Mouse (Mus musculus): ENCODE results near the gene Unc13d. TPM values are rescaled to one million over a fixed set of nuclear protein-coding genes. Genes with fewer than 3 reads are reported as not detected.
"Not testable (repeated sequence)": the region's sequence is repeated elsewhere in the genome, so short reads cannot be mapped to it uniquely, and the experiment has no call there.

The Unc13d gene
- polyA plus RNA-seq (2015; fragmentation: Nextera tagmentation; extraction: Ambion mirVana): 1.1 and 1.2 TPM in 2 replicates

DNA sequence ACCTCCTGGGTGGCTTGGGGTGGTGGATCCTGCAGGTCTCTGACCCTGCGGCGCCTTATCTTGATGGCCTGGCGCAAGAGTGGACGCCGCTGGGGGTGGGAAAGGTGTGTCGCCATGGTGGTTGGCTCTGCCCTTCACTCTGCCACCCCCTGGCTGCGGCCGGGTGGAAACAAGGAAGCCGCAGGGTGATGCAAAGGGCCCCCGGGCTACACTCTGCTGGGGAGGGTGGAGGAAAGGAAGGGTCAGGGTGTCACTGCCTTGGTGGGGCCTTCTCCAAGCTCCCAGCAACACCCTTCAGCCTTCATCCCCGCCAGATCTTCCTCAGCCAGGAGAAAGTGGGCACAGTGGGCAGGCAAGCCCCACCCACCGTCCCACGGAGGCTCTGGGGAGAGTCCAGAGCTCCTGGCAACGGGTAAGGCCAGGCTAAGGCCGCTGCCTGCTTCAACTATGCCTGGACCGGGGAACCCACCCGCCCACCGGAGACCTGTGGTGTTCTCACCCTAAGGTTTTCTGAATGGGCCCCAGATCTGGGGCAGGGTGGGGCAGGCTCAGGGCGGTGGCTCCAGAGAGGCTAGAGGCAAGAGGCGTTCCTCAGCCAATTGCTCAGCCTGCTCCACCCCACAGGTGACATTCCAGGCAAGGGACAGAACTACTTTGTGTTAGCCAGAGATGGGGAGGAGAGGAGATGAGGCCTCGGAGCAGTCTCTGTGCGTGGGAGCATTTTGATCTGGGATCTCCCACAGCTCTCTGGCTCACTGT, at the start of gene Unc13d:
TSS of gene Unc13d (minus strand) at position 516 of the 759 bp plus-strand sequence.
- no peaks in the 10 kb centered on the region for H3K27me3 ChIP-seq (replicated peaks; ENCODE audit: control insufficient read depth, insufficient read depth, low read length)
- peaks cover 36% of the 10 kb centered on the region for H3K36me3 ChIP-seq (ENCODE audit: control insufficient read depth, insufficient read depth)
- peak; percentile 66 for TF ChIP-seq CTCF (IDR thresholded peaks at IDR 0.05; ENCODE audit: low read depth)
- peaks cover 4% of the 10 kb centered on the region; the same call in 1 of the 2 replicates for H3K4me1 ChIP-seq (replicated peaks; ENCODE audit: control insufficient read depth, insufficient read depth, low read length)
- no peaks in the 10 kb centered on the region for H3K9me3 ChIP-seq (ENCODE audit: control insufficient read depth)
- peak; percentile 69 for ATAC-seq
- 29% methylated on average over 22 of the region's 22 CpGs for WGBS
- peak within 1 kb of the TSS; percentile 40; the same call in 1 of the 2 replicates for H3K9ac ChIP-seq (ENCODE audit: low read depth, low read length)
- peak within 1 kb of the TSS; percentile 62 for H3K27ac ChIP-seq (ENCODE audit: low read depth, low read length)
- H3K4me3 ChIP-seq (ENCODE audit: low read depth, low read length): peak within 1 kb of the TSS; percentile 29
- H3K4me2 ChIP-seq (replicated peaks; ENCODE audit: low read depth): peak within 1 kb of the TSS; percentile 64

DNA sequence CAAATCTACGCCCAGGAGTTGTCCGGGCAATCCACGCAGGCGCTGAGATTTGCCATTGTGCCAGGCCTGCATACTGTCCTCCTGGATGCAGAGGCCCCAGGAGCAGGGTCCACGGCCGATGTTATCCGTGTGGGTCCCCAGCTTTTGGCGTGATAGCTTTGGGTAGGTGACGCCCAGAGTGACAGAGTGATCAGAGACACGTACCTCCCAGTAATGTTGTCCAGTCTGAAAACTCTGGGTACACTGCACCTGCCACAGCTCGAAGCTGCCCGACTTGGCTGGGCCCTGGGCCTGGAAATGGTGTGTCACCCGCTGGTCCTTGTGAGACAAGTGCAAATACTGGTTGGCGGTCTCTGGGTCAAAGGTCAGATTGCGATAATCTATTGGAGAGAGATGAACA, 48.5 kb upstream of the Unc13d start:
- Histone ChIP-seq H3K36me3 (ENCODE audit: control insufficient read depth, insufficient read depth) (peaks cover 54% of the 10 kb centered on the region), H3K27ac (ENCODE audit: low read depth, low read length) (no peak overlapping the region), H3K4me1 (replicated peaks; ENCODE audit: control insufficient read depth, insufficient read depth, low read length) (peaks cover 8% of the 10 kb centered on the region), H3K9me3 (ENCODE audit: control insufficient read depth) (no peaks in the 10 kb centered on the region), H3K9ac (ENCODE audit: low read depth, low read length) (no peak overlapping the region), H3K4me3 (ENCODE audit: low read depth, low read length) (no peak overlapping the region), H3K27me3 (replicated peaks; ENCODE audit: control insufficient read depth, insufficient read depth, low read length) (no peaks in the 10 kb centered on the region), H3K4me2 (replicated peaks; ENCODE audit: low read depth) (no peak overlapping the region)
- no peak for TF ChIP-seq CTCF (IDR thresholded peaks at IDR 0.05; ENCODE audit: low read depth)
- WGBS: 92% methylated on average over 15 of the region's 15 CpGs
- ATAC-seq: no peak

- WGBS: 89% methylated on average over 8 of the region's 8 CpGs
- not testable (repeated sequence) for H3K4me2 ChIP-seq (replicated peaks; ENCODE audit: low read depth); H3K9ac ChIP-seq (ENCODE audit: low read depth, low read length)
Observed at GRCm38 (mm10) chr11:116121731-116122245, 44.0 kb upstream of the Unc13d start.

DNA sequence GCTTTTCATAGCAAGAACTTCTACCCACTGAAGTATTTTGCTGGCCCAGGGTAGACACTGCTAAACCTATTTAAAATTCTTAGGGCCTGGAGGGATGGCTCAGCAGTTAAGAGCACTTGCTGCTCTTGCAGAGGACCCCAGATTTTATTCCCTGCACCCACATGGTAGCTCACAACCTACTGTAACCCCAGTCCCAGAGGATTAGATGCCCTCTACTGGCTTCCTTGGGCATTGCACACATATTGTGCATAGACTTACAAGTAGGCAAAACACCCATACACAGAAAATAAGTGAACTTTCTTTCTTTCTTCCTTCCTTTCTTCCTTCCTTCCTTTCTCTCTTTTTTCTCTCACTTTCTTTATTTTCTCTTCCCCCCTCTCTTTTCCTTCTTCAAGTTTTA, 40.1 kb upstream of the Unc13d start:
- H3K4me2 ChIP-seq (replicated peaks; ENCODE audit: low read depth): no peak overlapping the region
- TF ChIP-seq CTCF (IDR thresholded peaks at IDR 0.05; ENCODE audit: low read depth): peak; percentile 57
- H3K4me1 ChIP-seq (replicated peaks; ENCODE audit: control insufficient read depth, insufficient read depth, low read length): no peaks in the 10 kb centered on the region
- peaks cover 17% of the 10 kb centered on the region for H3K36me3 ChIP-seq (ENCODE audit: control insufficient read depth, insufficient read depth)
- ATAC-seq: no peak
- H3K27me3 ChIP-seq (replicated peaks; ENCODE audit: control insufficient read depth, insufficient read depth, low read length): no peaks in the 10 kb centered on the region
- no peak overlapping the region for H3K4me3 ChIP-seq (ENCODE audit: low read depth, low read length)
- H3K27ac ChIP-seq (ENCODE audit: low read depth, low read length): no peak overlapping the region
- H3K9ac ChIP-seq (ENCODE audit: low read depth, low read length): no peak overlapping the region
- no peaks in the 10 kb centered on the region for H3K9me3 ChIP-seq (ENCODE audit: control insufficient read depth)

More at GRCm38 (mm10) chr11:116121731-116122245, 44.0 kb upstream of the Unc13d start:
- H3K4me3 ChIP-seq (ENCODE audit: low read depth, low read length); H3K27ac ChIP-seq (ENCODE audit: low read depth, low read length); ATAC-seq; H3K4me1 ChIP-seq (replicated peaks; ENCODE audit: control insufficient read depth, insufficient read depth, low read length); H3K9me3 ChIP-seq (ENCODE audit: control insufficient read depth); H3K27me3 ChIP-seq (replicated peaks; ENCODE audit: control insufficient read depth, insufficient read depth, low read length): not testable (repeated sequence)
- peaks cover 52% of the 10 kb centered on the region for H3K36me3 ChIP-seq (ENCODE audit: control insufficient read depth, insufficient read depth)

GRCm38 (mm10) chr11:116117241-116117640, 39.5 kb upstream of the Unc13d start:
- TF ChIP-seq CTCF (IDR thresholded peaks at IDR 0.05; ENCODE audit: low read depth): no peak
- ATAC-seq: no peak

DNA sequence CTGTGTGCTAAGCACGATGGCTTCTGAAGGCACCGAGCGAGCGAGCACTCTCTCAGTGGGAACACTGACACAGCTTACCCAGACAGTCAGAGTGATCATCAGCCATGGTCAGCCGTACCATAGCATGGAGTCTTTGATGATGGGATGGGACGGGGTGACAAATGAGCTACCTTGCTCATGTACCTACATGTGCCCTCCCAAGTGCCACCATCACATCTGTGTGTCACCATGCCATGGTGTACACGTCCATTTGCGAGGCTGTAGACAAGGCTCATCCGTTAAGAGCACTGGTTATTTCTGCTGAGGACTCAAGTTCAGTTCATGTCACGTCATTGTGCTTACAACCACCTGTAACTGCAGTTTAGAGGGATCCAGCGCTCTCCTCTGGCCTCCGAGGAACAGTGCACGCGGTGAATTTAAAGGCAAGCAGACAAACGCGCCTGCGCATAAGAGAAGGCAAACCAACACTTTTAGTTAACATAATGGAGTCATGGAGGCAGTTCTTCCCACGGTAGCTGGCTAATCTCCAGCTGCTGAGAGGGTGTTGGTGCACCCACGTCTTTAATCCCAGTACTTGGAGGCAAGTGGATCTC, 33.9 kb upstream of the Unc13d start:
- ATAC-seq: no peak
- 90% methylated on average over 19 of the region's 19 CpGs for WGBS
- no peak overlapping the region for H3K4me2 ChIP-seq (replicated peaks; ENCODE audit: low read depth)
- peaks cover 28% of the 10 kb centered on the region for H3K27me3 ChIP-seq (replicated peaks; ENCODE audit: control insufficient read depth, insufficient read depth, low read length)
- TF ChIP-seq CTCF (IDR thresholded peaks at IDR 0.05; ENCODE audit: low read depth): no peak
- peaks cover 10% of the 10 kb centered on the region; the same call in 1 of the 2 replicates for H3K4me1 ChIP-seq (replicated peaks; ENCODE audit: control insufficient read depth, insufficient read depth, low read length)
- H3K27ac ChIP-seq (ENCODE audit: low read depth, low read length): no peak overlapping the region
- no peaks in the 10 kb centered on the region for H3K36me3 ChIP-seq (ENCODE audit: control insufficient read depth, insufficient read depth)
- no peaks in the 10 kb centered on the region for H3K9me3 ChIP-seq (ENCODE audit: control insufficient read depth)
- no peak overlapping the region for H3K4me3 ChIP-seq (ENCODE audit: low read depth, low read length)
- H3K9ac ChIP-seq (ENCODE audit: low read depth, low read length): no peak overlapping the region

More at GRCm38 (mm10) chr11:116117241-116117640, 39.5 kb upstream of the Unc13d start:
- Histone ChIP-seq H3K27ac (ENCODE audit: low read depth, low read length) (no peak overlapping the region), H3K36me3 (ENCODE audit: control insufficient read depth, insufficient read depth) (peaks cover 11% of the 10 kb centered on the region), H3K9ac (ENCODE audit: low read depth, low read length) (no peak overlapping the region), H3K4me2 (replicated peaks; ENCODE audit: low read depth) (no peak overlapping the region), H3K4me1 (replicated peaks; ENCODE audit: control insufficient read depth, insufficient read depth, low read length) (no peaks in the 10 kb centered on the region), H3K27me3 (replicated peaks; ENCODE audit: control insufficient read depth, insufficient read depth, low read length) (no peaks in the 10 kb centered on the region), H3K9me3 (ENCODE audit: control insufficient read depth) (no peaks in the 10 kb centered on the region), H3K4me3 (ENCODE audit: low read depth, low read length) (no peak overlapping the region)
- WGBS: 77% methylated on average over 12 of the region's 12 CpGs

Measured in intestine, postnatal 0 days (tissue).